ENCODE assay signal across 8 mouse cellular contexts in genomic region chr10:83533910-83534283, GRCm38 (mm10). TPM values are rescaled to one million over a fixed set of nuclear protein-coding genes. Genes with fewer than 3 reads are reported as not detected.
DNase-seq lines count a peak whose midpoint lies in the region; ATAC-seq lines count a peak whose summit lies in the region.

Gene Aldh1l2, minus strand, starts transcription at chr10:83534140.

- peak within 1 kb of the TSS; percentile 43 for H3K4me3 ChIP-seq in lung, embryonic 16.5 days (ENCODE audit: low read length)

- peak; percentile 77 to 90 for ATAC-seq in hematopoietic stem cell, adult 5-6 weeks (replicated peaks in 1 of 2; ENCODE audit: insufficient read depth in 1 of 2, low FRiP score in 2 of 2, low TSS enrichment in 1 of 2, low read depth in 1 of 2, poor library complexity in 2 of 2, severe bottlenecking in 2 of 2)
- ATAC-seq in lung, embryonic 16.5 days (ENCODE audit: low read depth): peak; percentile 95

- peak within 1 kb of the TSS; percentile 75 for H3K4me2 ChIP-seq in lung, embryonic 16.5 days (ENCODE audit: low read depth, low read length)

- under 1% methylated on average over 21 of the region's 21 CpGs for WGBS in lung, embryonic 16.5 days

- H3K9ac ChIP-seq in lung, embryonic 16.5 days (ENCODE audit: low read length): peak within 1 kb of the TSS; percentile 52

- H3K36me3 ChIP-seq in lung, embryonic 16.5 days (ENCODE audit: control insufficient read depth, insufficient read depth, low read length): no peaks in the 10 kb centered on the region

- H3K27me3 ChIP-seq in lung, embryonic 16.5 days (ENCODE audit: control insufficient read depth, insufficient read depth, low read depth, low read length): no peaks in the 10 kb centered on the region; the same call in 1 of the 2 replicates

- no peak within 1 kb of the TSS for H3K27ac ChIP-seq in lung, embryonic 16.5 days (ENCODE audit: low read length)

- no peaks in the 10 kb centered on the region for H3K9me3 ChIP-seq in lung, embryonic 16.5 days (ENCODE audit: control insufficient read depth, low read length)

- peak; percentile 92 for DNase-seq in Muller cell, postnatal 12 days (ENCODE audit: inconsistent ontology term)
- peak; percentile 85 for DNase-seq in cerebellum, adult 9-10 months
- DNase-seq in forelimb bud, embryonic 11.5 days (ENCODE audit: low read depth, low spot score): peak; percentile 71
- peak; percentile 23 to 29 for DNase-seq in layer of hippocampus, adult 8-10 months (ENCODE audit: low spot score in 2 of 2)
- DNase-seq in ovary, postnatal 14 days (ENCODE audit: low spot score): peak; percentile 33
- DNase-seq in thymus, postnatal 25 days: peak; percentile 42

- H3K4me1 ChIP-seq in lung, embryonic 16.5 days (replicated peaks; ENCODE audit: control insufficient read depth, insufficient read depth, low read length): peaks cover 13% of the 10 kb centered on the region; the same call in 1 of the 2 replicates

RNA-seq across cellular contexts. Expression of gene Aldh1l2, which starts in this region (rescaled TPM):
- not detected in 2 replicates for total RNA-seq in hematopoietic stem cell, adult 5-6 weeks (2017)
- 1 to 10 TPM; 2.5 to 5.5 (median 4.1) TPM for total RNA-seq in layer of hippocampus, adult 8-10 months (2022)
- polyA plus RNA-seq in lung, embryonic 16.5 days (2015; fragmentation: Nextera tagmentation; extraction: Ambion mirVana): 2.2 and 2.5 TPM in 2 replicates

Comparison
In these comparisons a context has a peak if more than half of its experiments do, and no peak if none do; other contexts are left out.
1. Peak in ATAC-seq in hematopoietic stem cell, adult 5-6 weeks; RNA of the gene not detected or under 1 TPM.
2. DNase-seq: peak in every context shown above with its lines; median percentile 92 in Muller cell, postnatal 12 days; 85 in cerebellum, adult 9-10 months; 71 in forelimb bud, embryonic 11.5 days; 42 in thymus, postnatal 25 days; 33 in ovary, postnatal 14 days; 26 in layer of hippocampus, adult 8-10 months.